Mouse (Mus musculus) liver, embryonic 14.5 days (tissue): ENCODE measurements around the gene Gm17361. TPM values are rescaled to one million over a fixed set of nuclear protein-coding genes. Genes with fewer than 3 reads are reported as not detected.
"Not testable (repeated sequence)": the region's sequence is repeated elsewhere in the genome, so short reads cannot be mapped to it uniquely, and the experiment has no call there.

Experiments used
- ATAC-seq: fragments of 200-750 bp; cut with Nextera tagmentation; 2 replicates; pipeline ENCODE4 v1.8.0; 2017; ENCODE audit warnings: moderate number of reproducible peaks, mild to moderate bottlenecking, moderate library complexity; ENCODE audit not compliant: insufficient read depth
- DNase-seq, 3 experiments: peaks; one replicate each; pipeline ENCODE4 v3.0.0-alpha.2; 2012 to 2013; ENCODE audit warnings: low read depth in 3 of 3, low spot score in 3 of 3
- H3K27ac ChIP-seq: fragments of 300-500 bp; sonication (generic); 2 replicates; pipeline ENCODE4 v1.5.1; 2014; ENCODE audit warnings: moderate library complexity, mild to moderate bottlenecking, control low read depth, inconsistent platforms
- H3K27me3 ChIP-seq: fragments of 300-500 bp; sonication (generic); 2 replicates; pipeline ENCODE4 v1.6.1; 2014; ENCODE audit warnings: mild to moderate bottlenecking, low read length, moderate library complexity; ENCODE audit not compliant: control insufficient read depth, insufficient read depth
- H3K36me3 ChIP-seq: fragments of 300-500 bp; sonication (generic); replicated peaks from 2 replicates; pipeline ENCODE4 v1.6.1; 2014; ENCODE audit warnings: low read depth; ENCODE audit not compliant: control insufficient read depth, insufficient read depth
- H3K4me1 ChIP-seq, 2 experiments: fragments of 200-500 bp in 1 of 2; fragments of 300-500 bp in 1 of 2; sonication (generic) in 1 of 2; replicated peaks; 2 replicates each; pipeline ENCODE4 v1.6.1; 2012 to 2014; ENCODE audit warnings: antibody characterized with exemption in 1 of 2, inconsistent platforms in 1 of 2, low read length in 1 of 2; ENCODE audit not compliant: control insufficient read depth in 2 of 2, insufficient read depth in 2 of 2
- H3K4me2 ChIP-seq: fragments of 300-500 bp; sonication (generic); 2 replicates; pipeline ENCODE4 v1.6.1; 2014; ENCODE audit warnings: low read depth, mild to moderate bottlenecking, control low read depth, moderate library complexity
- H3K4me3 ChIP-seq, 2 experiments: fragments of 200-500 bp in 1 of 2; fragments of 300-500 bp in 1 of 2; sonication (generic) in 1 of 2; 2 replicates each; pipeline ENCODE4 v1.5.1; 2012 to 2014; ENCODE audit warnings: low read depth in 2 of 2, low read length in 2 of 2, mild to moderate bottlenecking in 2 of 2, control low read depth in 1 of 2, inconsistent platforms in 1 of 2, moderate library complexity in 1 of 2; ENCODE audit not compliant: insufficient read depth in 1 of 2
- H3K9ac ChIP-seq: fragments of 300-500 bp; sonication (generic); replicated peaks from 2 replicates; pipeline ENCODE4 v1.6.1; 2014; ENCODE audit warnings: mild to moderate bottlenecking, control low read depth, moderate library complexity
- H3K9me3 ChIP-seq: fragments of 300-500 bp; sonication (generic); 2 replicates; pipeline ENCODE4 v1.6.1; 2016; ENCODE audit warnings: low read length, mixed read lengths; ENCODE audit not compliant: control insufficient read depth
- WGBS: fragments of 180-500 bp; shearing (Covaris S2); extraction: QIAGEN DNeasy Blood & Tissue Kit; methylation state at CpG from one replicate; pipeline ENCODE4 v1.1.7; 2014; ENCODE audit not compliant: insufficient replicate concordance; 5-methylcytosine and 5-hydroxymethylcytosine counted together
- polyA plus RNA-seq, 2 experiments: library from polyadenylated mRNA; depleted of rRNA in 1 of 2; stranded (reverse) in 1 of 2; unstranded in 1 of 2; fragments of >200 nt; fragmentation: Nextera tagmentation in 1 of 2; extraction: Ambion mirVana in 1 of 2; gene quantifications; 2 replicates each; pipeline versions ENCODE4 v1.2.1 to v1.2.3; 2012 to 2014

The Gm17361 gene
- polyA plus RNA-seq (2012; rRNA removed) (not detected in 2 replicates), polyA plus RNA-seq (2014; fragmentation: Nextera tagmentation; extraction: Ambion mirVana) (not detected in 2 replicates)

DNA sequence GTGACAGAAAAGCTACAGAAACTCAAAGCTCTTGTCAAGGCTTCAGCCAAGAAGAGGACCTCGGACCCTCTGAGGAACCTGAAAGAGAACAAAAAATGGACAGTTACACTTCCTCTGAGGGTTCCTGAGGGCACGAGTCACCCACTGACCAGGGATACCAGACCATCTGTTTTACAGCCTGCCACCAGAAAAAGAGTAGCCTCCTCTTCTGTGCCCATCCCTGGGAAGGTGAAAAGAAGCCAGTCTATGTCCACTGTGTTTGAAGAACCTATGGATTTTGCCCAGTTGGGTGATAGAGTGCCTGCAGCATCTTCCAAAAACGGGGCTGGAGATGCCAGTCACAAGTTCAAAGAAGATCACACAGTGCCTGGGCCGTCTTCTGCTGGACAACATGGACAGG, at the start of gene Gm17361:
Gm17361 (plus strand) TSS at position 301 of the 400 bp plus-strand sequence.
- H3K9ac ChIP-seq, H3K4me3 ChIP-seq, H3K36me3 ChIP-seq, H3K4me1 ChIP-seq, H3K27ac ChIP-seq, H3K27me3 ChIP-seq, ATAC-seq, DNase-seq, H3K9me3 ChIP-seq, H3K4me2 ChIP-seq: not testable (repeated sequence)
- WGBS: no CpG with 5 or more reads among the region's 4 CpGs
